Mouse (Mus musculus) activated CD4-positive, CD25-positive, alpha-beta regulatory T cell, adult 9 weeks (primary cell): Measurements from ENCODE around the gene Cd81. TPM values are rescaled to one million over a fixed set of nuclear protein-coding genes. Genes with fewer than 3 reads are reported as not detected.

ENCODE experiments used
- polyA plus RNA-seq: library from polyadenylated mRNA; unstranded; fragments of 100-300 nt; shearing (Covaris generic); gene quantifications from one replicate; pipeline ENCODE4 v1.2.1, GENCODE M21; 2017

Gene Cd81
- 187 TPM for polyA plus RNA-seq

DNA sequence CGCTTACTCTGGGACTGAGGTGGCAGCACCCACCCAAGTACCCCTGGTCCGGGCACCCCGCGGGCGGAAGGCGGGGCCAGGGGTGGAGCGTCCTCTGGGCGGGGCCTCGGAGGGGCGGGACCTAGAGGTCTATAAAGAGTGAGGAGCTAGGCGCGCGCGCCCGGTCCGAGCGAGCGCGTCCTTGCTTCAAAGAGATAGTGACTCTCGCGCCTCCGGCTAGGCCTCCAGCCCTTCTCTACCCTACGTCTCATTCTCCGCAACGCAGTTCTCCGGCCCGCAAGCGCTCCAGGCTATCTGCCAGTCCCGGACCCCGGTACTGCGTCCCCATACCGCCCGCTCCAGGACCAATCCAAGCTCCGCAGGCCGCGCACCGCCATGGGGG, at the start of gene Cd81:
Gene Cd81 (plus strand): TSS at position 114 of the 382 bp plus-strand sequence.

DNA sequence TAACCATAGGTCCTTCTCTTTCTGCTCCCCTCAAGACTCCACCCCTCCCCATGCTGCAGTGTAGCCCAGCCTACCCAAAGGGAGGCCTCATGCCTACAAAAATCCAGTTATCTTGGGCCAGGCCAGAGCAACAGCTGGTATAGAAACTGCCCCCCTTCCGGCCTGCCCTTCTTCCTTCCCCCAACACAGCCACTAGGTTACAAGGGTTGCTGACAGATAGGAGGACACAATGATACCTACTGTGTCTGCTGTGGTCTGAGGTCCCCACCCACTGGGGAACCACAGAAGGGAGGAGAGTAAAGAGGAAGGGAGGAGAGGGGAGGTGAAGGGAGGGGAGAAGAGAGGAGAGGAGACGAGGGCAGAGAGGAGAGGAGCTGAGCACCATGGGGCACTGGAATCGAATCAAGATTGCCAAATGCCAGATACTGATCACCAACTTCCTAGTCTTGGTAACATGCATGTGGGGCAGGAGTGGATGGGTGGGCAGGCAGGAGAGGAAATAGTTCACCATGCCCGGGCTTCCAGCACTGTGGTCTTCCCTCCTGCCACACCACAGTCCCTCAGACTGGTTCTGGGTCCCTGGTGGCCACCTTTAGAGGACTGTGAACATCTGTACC, 47.7 kb upstream of the Cd81 start, which contains the start of gene Tspan32:
Gene Tspan32 (plus strand): TSS at position 320 of the 617 bp plus-strand sequence.

DNA sequence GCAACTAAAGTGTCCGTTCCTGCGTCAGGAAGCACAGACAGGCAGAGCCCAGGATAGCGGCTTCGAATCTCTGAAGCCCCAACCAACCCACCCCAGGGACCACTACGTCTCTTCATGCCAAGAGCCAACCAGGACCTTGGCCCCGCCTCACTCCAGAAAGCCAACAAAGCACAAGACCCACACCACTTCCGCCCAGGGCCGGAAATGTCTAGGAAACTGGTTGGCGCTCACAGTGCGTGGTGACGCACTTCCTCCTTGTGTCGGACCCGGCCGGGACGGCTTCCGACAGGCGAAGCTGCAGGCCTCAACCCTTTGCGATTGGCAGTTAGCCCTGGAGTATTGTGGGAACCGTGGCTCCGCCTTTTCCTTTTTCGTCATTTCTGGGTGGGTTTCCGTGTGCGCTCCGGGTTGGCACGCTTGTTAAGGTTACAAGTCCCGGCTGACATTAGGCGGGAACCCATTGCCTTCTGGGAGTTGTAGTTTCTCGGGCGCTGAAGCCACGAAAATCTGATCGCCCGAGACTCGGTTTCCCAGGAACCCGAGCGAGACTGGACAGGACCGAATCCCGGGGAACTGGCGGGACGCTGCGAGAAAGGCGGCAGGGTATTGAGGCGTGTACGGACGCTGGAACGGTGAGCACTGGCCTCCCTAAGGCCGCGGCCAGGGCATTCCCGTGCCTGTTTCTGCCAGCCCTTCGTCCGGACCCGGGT, 16.5 kb downstream of the Cd81 start, which contains the start of gene Tssc4:
Gene Tssc4 (plus strand): TSS at position 368 of the 710 bp plus-strand sequence.

DNA sequence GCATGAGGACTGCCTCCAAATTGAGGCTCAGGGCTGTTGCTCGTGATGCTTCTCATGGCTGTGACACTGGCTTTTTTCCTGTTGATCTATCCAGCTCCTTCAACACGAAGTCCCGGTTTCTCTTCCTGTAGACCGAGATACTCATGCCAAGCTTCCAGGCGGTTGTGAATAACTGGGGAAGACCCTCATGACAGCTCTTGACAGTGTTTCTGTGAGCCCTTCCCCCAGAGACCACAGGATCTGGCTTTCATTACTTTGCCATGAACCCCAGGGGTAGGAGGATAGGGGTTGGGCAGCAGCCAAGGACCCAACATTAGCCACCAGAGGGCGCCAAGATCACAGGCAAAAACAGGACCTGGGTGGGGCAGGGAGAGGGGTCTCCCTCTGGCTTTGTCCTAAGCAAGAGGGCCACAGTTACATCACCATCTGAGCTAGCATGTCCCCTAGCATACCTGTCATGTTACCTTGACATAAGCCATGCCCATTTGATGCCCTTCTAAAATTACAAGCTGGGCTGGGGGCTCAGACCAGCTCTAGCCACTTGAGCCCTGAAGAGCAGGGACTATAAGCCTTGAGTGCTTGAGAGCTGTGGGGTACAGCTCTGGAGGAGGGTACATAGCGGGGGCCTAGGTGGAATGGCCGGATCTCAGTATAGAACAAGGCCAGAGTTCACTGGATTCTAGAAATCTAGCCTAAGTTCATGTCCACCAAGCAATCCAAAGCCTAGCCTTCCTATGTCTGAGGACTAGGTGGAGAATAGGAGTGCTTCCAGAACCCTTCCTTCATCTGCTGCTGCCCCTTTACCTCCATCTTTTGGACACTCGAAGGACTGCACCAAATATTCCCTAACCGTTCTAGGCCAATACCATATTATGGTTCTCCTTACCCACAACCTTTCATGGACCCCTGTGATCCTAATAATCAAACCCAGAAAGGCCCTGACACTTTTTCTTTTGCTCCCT, 42.3 kb downstream of the Cd81 start, which contains the start of gene Trpm5:
Gene Trpm5 (minus strand): TSS at position 51 of the 962 bp plus-strand sequence.

DNA sequence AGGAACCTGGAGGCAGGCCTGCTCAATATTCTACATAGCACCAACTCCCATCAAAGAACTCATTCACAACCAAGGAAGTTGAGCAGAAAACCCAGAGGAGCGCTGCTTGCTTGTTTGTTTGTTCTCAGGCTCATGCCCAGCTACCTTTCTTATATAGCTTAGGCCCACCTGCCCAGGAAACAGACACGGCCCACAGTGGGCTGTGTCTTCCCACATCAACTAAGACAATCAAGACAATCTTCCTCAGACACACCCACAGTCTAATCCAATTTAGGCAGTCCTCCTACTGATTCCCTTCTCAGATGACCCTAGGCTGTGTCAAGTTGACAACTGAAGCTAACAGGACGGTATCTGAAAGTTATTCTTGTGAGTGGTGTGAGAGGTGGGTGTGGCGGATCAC, 53.5 kb downstream of the Cd81 start, which contains the start of gene Kcnq1:
Gene Kcnq1 (plus strand): TSS at position 301 of the 400 bp plus-strand sequence.

Other genes starting within 250 kb of the Cd81 start
- gene Th, start 121.6 kb upstream of the Cd81 start, polyA plus RNA-seq = not detected
- gene Ascl2, start 83.5 kb upstream of the Cd81 start, polyA plus RNA-seq = 3.1 TPM
- gene Tspan32, start 47.7 kb upstream of the Cd81 start, polyA plus RNA-seq = 622 TPM
- gene Tssc4, start 16.5 kb downstream of the Cd81 start, polyA plus RNA-seq = 53.5 TPM
- gene Trpm5, start 41.9 kb downstream of the Cd81 start, polyA plus RNA-seq = not detected
- gene Kcnq1, start 53.6 kb downstream of the Cd81 start, polyA plus RNA-seq = not detected